Mouse (Mus musculus): ENCODE results near the gene P3h1. TPM values are rescaled to one million over a fixed set of nuclear protein-coding genes. Genes with fewer than 3 reads are reported as not detected.

P3h1 gene
- polyA plus RNA-seq, 1 experiment from 2014 or later, result 32.7 TPM

DNA sequence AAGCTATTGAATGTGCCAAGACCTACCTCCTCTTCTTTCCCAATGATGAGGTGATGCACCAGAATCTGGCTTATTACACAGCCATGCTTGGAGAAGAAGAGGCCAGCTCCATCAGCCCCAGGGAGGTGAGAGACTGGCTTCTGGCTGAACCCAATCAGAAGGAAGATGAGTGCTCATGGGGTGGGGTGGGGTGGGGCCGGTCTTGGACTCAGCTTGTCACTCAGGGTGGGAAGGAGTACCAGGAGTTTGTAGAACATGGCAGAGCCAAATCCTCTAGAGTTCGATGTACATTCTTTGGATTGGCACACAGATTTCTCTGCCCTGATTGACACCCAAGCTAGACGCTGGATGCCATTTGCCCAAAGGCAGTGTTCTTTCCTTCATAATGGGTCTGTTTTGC, 5.9 kb downstream of the P3h1 start:
- Histone ChIP-seq H3K4me3 (no peak overlapping the region), H3K9ac (no peak overlapping the region), H3K36me3 (peaks cover 76% of the 10 kb centered on the region), H3K4me1 (peaks cover 21% of the 10 kb centered on the region), H3K27me3 (replicated peaks) (no peaks in the 10 kb centered on the region), H3K27ac (replicated peaks) (no peak overlapping the region), H3K4me2 (no peak overlapping the region), H3K9me3 (no peaks in the 10 kb centered on the region)
- WGBS, result 55% methylated on average over 3 of the region's 3 CpGs
- no peak for ATAC-seq (ENCODE audit: extremely low read depth, insufficient number of reproducible peaks, low FRiP score, low TSS enrichment)

DNA sequence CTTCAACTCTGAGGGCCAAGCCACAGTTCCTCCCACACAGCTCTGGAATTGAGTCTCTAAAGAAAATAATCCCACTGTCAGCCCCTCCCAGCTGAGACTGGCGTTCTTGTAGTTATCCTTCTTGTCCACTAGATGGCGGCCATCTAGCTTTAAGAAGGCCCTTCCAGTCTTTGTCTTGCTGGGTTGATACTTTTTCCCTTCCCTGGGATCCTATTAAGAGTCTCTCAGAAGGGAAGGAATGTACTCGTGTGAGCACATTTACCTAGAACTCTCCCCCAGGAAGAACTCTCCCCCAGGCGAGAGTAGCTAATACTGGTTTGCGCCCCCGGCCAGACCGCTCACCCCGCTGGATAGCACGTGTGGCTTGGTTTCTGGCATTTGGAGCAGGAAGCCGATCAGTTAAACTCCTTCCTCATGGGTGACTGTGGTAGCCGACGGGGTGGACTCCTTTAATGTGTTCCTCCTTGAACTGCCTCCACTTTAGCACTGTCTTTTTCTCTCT, 6.5 kb downstream of the P3h1 start:
- H3K36me3 ChIP-seq, result peaks cover 82% of the 10 kb centered on the region
- H3K4me3 ChIP-seq, result no peak overlapping the region
- WGBS, result 45% methylated on average over 12 of the region's 12 CpGs
- H3K27me3 ChIP-seq (replicated peaks), result no peaks in the 10 kb centered on the region
- H3K4me2 ChIP-seq, result no peak overlapping the region; the same call in 1 of the 2 replicates
- H3K27ac ChIP-seq (replicated peaks), result 0 out of 2 replicates have a peak overlapping the region, but pooled peaks have one; percentile 34
- no peak for ATAC-seq (ENCODE audit: extremely low read depth, insufficient number of reproducible peaks, low FRiP score, low TSS enrichment)
- H3K4me1 ChIP-seq, result peaks cover 16% of the 10 kb centered on the region
- H3K9ac ChIP-seq, result peak overlapping the region; percentile 53; the same call in 1 of the 2 replicates
- no peaks in the 10 kb centered on the region for H3K9me3 ChIP-seq

GRCm38 (mm10) chr4:119241664-119242063, 8.9 kb downstream of the P3h1 start:
- Histone ChIP-seq H3K9me3 (no peaks in the 10 kb centered on the region), H3K27me3 (replicated peaks) (no peaks in the 10 kb centered on the region), H3K27ac (replicated peaks) (no peak overlapping the region), H3K4me3 (no peak overlapping the region), H3K4me1 (peaks cover 25% of the 10 kb centered on the region), H3K4me2 (no peak overlapping the region), H3K9ac (no peak overlapping the region), H3K36me3 (peaks cover 93% of the 10 kb centered on the region)
- ATAC-seq (ENCODE audit: extremely low read depth, insufficient number of reproducible peaks, low FRiP score, low TSS enrichment), result no peak
- 71% methylated on average over 14 of the region's 14 CpGs for WGBS

DNA sequence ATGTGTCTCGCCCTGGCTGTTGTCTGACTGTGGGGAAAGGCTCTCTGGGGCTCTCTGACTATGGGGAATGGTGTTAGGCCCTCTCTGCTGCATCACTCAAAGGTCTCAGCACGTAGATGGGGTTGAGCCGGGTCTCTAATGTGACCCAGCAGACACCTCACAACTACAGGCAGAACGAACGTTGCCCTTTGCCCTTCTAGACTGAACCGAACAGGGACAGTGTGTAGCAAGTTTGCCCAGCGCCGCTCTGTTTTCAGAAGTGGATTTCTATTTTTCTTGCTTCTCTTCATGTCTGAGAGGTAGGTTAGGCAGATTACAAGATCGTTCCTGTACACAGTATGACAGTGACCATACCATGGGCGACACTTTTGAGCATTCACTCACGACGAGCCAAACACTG, 9.9 kb downstream of the P3h1 start:
- Histone ChIP-seq H3K4me2 (no peak overlapping the region), H3K4me1 (peaks cover 30% of the 10 kb centered on the region), H3K27ac (replicated peaks) (no peak overlapping the region), H3K36me3 (peaks cover 92% of the 10 kb centered on the region), H3K9ac (no peak overlapping the region), H3K9me3 (no peaks in the 10 kb centered on the region), H3K4me3 (no peak overlapping the region), H3K27me3 (replicated peaks) (no peaks in the 10 kb centered on the region)
- WGBS, result 89% methylated on average over 12 of the region's 12 CpGs
- no peak for ATAC-seq (ENCODE audit: extremely low read depth, insufficient number of reproducible peaks, low FRiP score, low TSS enrichment)

DNA sequence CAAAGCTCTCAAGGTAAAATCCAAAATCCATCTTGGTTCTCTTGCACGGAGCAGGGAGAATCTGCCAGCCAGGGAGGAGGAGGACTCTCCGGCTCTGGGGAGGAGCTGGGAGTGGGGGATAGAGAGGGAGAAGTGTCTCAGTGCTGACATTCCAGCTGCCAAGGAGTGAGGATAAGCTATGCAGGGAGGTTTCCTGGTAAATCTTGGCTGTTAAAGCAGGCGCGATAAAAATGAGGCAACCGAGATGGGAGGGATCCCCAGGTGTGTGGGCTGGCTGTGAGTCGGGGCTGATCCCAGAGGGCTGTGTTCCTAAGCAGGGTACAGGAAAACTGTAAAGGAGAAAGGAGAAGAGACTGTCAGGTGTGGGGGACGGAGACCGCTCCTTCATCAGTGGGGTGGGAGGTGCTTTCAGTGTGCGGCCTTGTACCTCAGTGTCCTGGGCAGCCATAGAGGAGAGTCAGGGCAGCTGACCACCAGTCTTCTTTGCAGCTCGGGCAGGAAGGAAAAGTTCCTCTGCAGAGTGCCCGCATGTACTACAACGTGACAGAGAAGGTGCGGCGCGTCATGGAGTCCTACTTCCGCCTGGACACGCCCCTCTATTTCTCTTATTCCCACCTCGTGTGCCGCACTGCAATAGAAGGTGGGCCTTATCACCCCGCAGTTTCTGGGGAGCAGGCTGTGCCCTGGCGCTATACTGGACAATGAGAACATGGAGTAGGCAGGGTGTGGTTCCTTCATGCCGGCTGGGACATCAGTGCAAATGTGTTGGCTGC, 11.9 kb downstream of the P3h1 start:
- Histone ChIP-seq H3K4me1 (peaks cover 31% of the 10 kb centered on the region), H3K4me2 (no peak overlapping the region), H3K9me3 (no peaks in the 10 kb centered on the region), H3K4me3 (no peak overlapping the region), H3K9ac (0 out of 2 replicates have a peak overlapping the region, but pooled peaks have one; percentile 24), H3K27ac (replicated peaks) (peak overlapping the region; percentile 58; the same call in 1 of the 2 replicates), H3K27me3 (replicated peaks) (no peaks in the 10 kb centered on the region), H3K36me3 (peaks cover 89% of the 10 kb centered on the region)
- ATAC-seq (ENCODE audit: extremely low read depth, insufficient number of reproducible peaks, low FRiP score, low TSS enrichment), result no peak
- 67% methylated on average over 22 of the region's 22 CpGs for WGBS

- Histone ChIP-seq H3K9ac (no peak overlapping the region), H3K4me1 (peaks cover 31% of the 10 kb centered on the region), H3K4me2 (no peak overlapping the region), H3K4me3 (no peak overlapping the region), H3K27ac (replicated peaks) (peak overlapping the region; percentile 58), H3K36me3 (peaks cover 80% of the 10 kb centered on the region), H3K9me3 (no peaks in the 10 kb centered on the region), H3K27me3 (replicated peaks) (no peaks in the 10 kb centered on the region)
- 35% methylated on average over 7 of the region's 7 CpGs for WGBS
- no peak for ATAC-seq (ENCODE audit: extremely low read depth, insufficient number of reproducible peaks, low FRiP score, low TSS enrichment)
Observed at GRCm38 (mm10) chr4:119245556-119245955, 12.8 kb downstream of the P3h1 start.

DNA sequence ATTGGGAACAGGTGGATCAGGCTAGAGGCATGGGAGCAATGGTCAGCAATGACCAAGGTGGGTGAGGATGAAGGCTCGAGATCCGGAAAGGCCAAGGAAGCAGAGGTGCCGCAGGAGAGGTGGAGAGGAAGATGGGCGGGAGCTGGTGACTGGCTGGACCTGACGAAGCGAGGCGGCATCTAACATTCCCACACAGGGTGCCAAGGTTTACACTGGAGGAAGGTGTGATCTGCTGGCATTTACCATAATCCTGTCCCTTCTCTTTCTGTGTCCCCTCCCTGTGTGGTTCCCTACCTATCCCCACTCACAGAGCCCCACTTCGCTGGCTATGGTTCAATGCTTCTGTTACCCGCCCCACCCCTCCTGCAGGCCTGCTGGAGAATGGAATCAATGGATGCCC, 13.2 kb downstream of the P3h1 start:
- H3K27ac ChIP-seq (replicated peaks), result no peak overlapping the region; the same call in 1 of the 2 replicates
- peaks cover 31% of the 10 kb centered on the region for H3K4me1 ChIP-seq

GRCm38 (mm10) chr4:119246688-119247225, 14.0 kb downstream of the P3h1 start:
- ATAC-seq (ENCODE audit: extremely low read depth, insufficient number of reproducible peaks, low FRiP score, low TSS enrichment), result no peak
- H3K9me3 ChIP-seq, result no peaks in the 10 kb centered on the region
- H3K9ac ChIP-seq, result peak overlapping the region; percentile 33; the same call in 1 of the 2 replicates
- no peak overlapping the region for H3K4me3 ChIP-seq
- H3K27me3 ChIP-seq (replicated peaks), result no peaks in the 10 kb centered on the region
- no peak overlapping the region for H3K27ac ChIP-seq (replicated peaks)
- no peak overlapping the region for H3K4me2 ChIP-seq
- H3K4me1 ChIP-seq, result peaks cover 31% of the 10 kb centered on the region
- peaks cover 68% of the 10 kb centered on the region for H3K36me3 ChIP-seq
- 75% methylated on average over 14 of the region's 14 CpGs for WGBS

More for the DNA sequence above, 13.2 kb downstream of the P3h1 start:
- Histone ChIP-seq H3K9me3 (no peaks in the 10 kb centered on the region), H3K4me2 (no peak overlapping the region), H3K36me3 (peaks cover 76% of the 10 kb centered on the region), H3K27me3 (replicated peaks) (no peaks in the 10 kb centered on the region), H3K4me3 (no peak overlapping the region), H3K9ac (no peak overlapping the region)
- WGBS, result 81% methylated on average over 9 of the region's 9 CpGs
- ATAC-seq (ENCODE audit: extremely low read depth, insufficient number of reproducible peaks, low FRiP score, low TSS enrichment), result no peak

- ATAC-seq (ENCODE audit: extremely low read depth, insufficient number of reproducible peaks, low FRiP score, low TSS enrichment), result no peak
- peaks cover 59% of the 10 kb centered on the region for H3K36me3 ChIP-seq
- H3K4me2 ChIP-seq, result no peak overlapping the region
- H3K27ac ChIP-seq (replicated peaks), result no peak overlapping the region; the same call in 1 of the 2 replicates
- no peaks in the 10 kb centered on the region for H3K9me3 ChIP-seq
- peaks cover 31% of the 10 kb centered on the region for H3K4me1 ChIP-seq
- no peaks in the 10 kb centered on the region for H3K27me3 ChIP-seq (replicated peaks)
- WGBS, result 38% methylated on average over 13 of the region's 13 CpGs
- no peak overlapping the region for H3K4me3 ChIP-seq
- peak overlapping the region; percentile 33; the same call in 1 of the 2 replicates for H3K9ac ChIP-seq
Observed at GRCm38 (mm10) chr4:119247462-119248235, 14.9 kb downstream of the P3h1 start.

DNA sequence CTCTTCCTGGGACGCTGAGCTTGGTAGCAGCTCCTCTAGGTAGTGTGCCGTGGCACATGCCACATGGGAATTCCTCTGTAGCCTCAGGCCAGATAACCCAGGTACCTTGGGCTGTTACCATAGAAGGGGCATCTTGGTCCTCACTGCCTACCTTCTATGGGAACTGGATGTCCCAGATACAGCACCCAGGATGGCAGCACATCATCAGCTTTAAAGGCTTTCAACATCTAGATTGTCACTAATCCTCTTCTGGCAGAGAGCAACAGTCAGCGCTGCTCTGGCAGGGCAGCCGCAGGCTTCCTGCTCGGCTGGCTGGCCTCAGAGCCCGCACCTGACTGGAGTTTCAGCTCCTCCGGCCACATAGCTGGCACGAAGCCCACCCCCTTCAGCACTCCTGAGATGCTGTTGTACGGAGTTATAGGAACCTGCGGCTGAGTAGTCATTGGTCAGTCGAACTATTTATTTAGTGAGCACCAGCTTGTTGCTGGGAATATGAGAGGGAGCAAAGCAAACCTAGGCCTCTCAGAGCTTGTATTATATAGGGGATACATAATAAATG, 15.8 kb downstream of the P3h1 start:
- Histone ChIP-seq H3K4me1 (peaks cover 32% of the 10 kb centered on the region), H3K27me3 (replicated peaks) (no peaks in the 10 kb centered on the region), H3K4me3 (no peak overlapping the region), H3K9ac (no peak overlapping the region), H3K9me3 (no peaks in the 10 kb centered on the region), H3K27ac (replicated peaks) (no peak overlapping the region), H3K4me2 (no peak overlapping the region), H3K36me3 (peaks cover 51% of the 10 kb centered on the region)
- ATAC-seq (ENCODE audit: extremely low read depth, insufficient number of reproducible peaks, low FRiP score, low TSS enrichment), result no peak
- WGBS, result 61% methylated on average over 11 of the region's 11 CpGs

All from heart, embryonic 13.5 days (tissue).